Mouse (Mus musculus) gastrocnemius, postnatal 4 days (tissue): ENCODE measurements around the gene Spint2. TPM values are rescaled to one million over a fixed set of nuclear protein-coding genes. Genes with fewer than 3 reads are reported as not detected.
"Not testable (repeated sequence)": the region's sequence is repeated elsewhere in the genome, so short reads cannot be mapped to it uniquely, and the experiment has no call there.

Source experiments
- DNase-seq, 2 experiments: peaks; one replicate each; pipeline ENCODE4 v3.0.0; 2021 to 2022; ENCODE audit warnings: low spot score in 2 of 2, mixed read lengths in 2 of 2
- total RNA-seq, 2 experiments: library from RNA; stranded (reverse); gene quantifications; 2 replicates each; pipeline ENCODE4 v1.2.3; 2021

The Spint2 gene
- total RNA-seq, 2 experiments from 2014 or later, result 7.3 to 9.6 TPM

DNA sequence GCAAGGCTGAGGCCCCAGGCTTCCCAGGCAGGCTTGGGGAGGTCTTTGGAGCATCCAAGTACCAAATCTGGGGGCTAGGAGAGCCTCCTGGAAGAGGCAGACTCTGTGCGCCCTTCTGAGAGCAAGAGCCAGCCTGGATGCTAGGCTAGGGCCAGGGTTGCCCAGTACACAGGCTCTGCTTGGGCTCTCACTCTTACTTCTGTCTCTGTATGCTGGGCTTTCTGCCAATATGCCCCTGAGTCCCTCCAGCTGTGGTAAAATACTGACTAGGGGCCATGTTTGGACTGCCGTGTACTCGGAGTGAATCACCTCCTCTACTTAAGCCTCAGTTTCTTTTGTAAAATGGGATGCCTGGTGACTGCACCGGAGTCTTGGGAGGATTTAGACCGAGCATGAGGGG, 35.7 kb downstream of the Spint2 start:
- no peak for DNase-seq

DNA sequence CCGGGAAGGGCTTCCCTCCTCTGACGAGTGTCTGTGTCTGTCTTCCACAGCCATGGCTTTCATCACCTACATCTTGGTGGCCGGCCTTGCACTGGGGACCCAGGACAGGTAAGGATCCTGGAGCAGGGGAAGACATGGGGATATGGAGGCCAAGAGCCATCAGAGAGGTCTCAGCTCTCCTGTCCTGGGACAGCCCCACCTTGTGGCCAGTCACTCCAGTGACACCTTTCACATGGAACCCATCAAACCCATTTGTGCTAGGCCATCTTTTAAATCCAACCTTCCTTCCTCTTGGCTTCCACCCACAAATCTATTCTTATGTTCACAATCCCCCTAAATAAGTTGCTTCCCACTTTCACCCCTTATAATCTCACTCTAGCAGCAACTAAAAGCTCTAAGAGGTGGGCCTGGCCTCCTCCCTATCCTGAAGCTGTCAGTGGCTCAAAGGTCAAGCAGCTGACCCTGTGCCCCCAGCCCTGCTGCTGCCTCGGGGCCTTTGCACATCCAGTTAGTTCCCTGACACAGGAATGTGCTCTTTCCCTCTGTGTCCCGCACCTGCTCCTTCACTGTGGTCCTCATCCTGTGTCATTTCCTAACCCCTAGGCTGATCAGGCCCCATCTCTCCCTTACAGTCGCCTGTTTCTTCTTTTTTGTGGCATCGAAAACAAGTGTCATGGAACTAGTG, 36.8 kb downstream of the Spint2 start:
- no peak for DNase-seq

DNA sequence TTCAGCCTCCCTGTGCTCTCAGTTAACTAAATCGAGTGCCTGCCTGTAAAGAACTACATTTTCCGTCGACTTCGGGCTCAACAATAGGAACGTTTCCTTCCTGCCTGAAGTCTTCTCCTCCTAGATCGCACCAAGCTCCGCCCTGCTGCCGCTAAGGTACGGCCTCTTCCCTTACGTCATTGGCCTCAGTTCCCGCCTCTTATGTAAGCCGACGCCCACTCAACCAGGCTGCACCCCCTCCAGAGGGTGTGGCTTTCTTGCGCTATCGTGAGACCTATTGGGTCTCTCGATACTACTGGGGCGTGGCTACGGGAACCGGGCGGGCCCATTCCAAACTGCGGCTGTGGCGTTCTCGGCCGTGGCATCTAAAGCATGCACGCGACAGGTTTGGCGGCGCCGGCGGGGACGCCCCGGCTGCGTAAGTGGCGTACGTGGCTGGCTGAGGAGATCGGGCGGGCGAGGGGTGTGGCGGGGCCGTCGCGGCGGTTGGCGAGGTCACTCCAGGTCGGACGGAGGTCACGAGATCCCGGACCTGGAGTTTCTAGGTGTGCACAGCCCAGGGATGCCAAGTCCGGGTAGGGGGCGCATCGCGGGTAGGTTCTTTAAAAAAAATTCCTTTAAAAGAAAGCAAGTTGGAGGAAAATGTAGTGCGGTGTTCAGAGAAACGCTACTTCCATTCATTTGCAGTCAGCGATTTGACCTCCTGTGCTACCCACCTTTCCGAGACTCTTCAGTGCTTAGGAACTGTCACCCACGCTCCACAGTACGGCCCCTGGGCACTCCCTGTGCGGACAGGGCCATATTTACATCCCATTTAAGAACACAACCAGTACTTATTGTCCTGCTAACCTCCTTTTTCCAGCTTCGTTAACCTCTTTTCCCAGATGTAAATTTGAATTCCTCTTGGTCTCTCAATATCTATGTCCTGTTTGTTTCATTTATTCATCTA, 43.4 kb downstream of the Spint2 start, which contains the start of gene Yif1b:
Gene Yif1b (plus strand): TSS at position 311 of the 949 bp plus-strand sequence.
- peak; percentile 94 to 98 for DNase-seq

DNA sequence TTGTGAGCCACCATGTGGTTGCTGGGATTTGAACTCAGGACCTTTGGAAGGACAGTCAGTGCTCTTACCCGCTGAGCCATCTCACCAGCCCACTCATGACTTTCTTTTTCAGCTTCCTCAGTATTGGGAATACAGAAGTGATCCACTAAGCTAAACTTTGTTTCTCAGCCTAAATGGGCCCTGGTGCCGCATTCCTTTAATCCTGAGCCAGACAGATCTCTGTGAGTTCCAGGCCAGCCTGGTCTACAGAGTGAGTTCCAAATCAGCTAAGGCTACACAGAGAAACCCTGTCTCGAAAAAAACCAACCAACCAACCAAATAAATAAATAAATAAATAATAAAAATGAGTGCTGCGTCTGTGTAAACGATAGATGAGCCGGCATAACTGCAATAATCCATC, 44.1 kb downstream of the Spint2 start:
- DNase-seq, result not testable (repeated sequence)

DNA sequence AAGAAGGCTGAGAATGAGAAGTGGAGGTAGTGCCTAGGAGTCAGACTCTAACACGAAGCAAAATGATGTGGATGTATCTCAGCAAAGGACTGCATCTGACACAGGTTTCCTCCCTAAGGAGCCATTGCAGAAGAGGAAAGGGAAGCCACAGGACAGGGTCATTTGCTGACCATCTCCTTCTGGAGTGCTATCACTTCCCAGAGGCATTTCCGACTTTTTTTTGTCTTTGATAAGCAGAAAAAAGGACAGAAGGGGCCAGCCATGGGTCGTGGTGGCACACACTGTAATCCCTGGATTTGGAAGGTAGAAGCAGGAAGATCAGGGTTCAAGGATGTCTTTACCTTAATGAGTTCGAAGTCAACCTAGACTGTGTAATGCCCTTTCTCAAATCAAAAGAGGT, 45.1 kb downstream of the Spint2 start:
- no peak for DNase-seq

DNA sequence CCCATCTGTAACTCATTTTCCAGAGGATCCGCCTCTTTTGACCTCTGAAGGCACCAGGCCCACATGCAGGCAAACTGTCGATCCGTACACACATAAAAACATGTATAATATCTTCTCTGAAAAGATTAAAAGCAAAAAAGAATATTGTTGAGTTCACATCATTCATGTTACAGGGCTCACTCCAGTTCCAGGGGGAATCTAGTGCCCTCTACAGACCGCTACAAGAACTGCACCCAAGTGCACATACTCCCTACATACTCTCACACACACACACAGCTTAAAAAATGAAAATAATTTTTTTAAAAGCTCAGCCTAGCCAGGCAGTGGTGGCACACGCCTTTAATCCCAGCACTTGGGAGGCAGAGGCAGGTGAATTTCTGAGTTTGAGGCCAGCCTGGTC, 47.1 kb downstream of the Spint2 start:
- DNase-seq, result no peak

DNA sequence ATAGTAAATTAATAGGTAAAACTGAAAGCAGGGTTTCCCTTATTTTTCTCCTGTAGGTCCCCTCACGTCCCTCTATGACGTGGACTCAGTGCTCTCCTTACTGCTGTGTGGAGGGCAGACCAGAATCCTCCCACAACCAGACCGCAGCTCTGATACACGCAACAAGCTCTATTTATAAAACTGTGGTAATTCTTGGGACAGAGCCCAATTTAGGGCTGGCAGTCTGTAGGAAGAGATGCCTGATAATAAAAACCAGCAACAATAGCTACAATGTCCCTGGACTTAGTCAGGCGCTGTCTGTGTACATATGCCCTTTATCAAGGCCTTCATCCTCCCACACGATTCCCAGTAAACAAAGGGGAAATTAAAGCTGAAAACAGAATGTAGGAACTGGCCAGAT, 48.0 kb downstream of the Spint2 start:
- no peak for DNase-seq

DNA sequence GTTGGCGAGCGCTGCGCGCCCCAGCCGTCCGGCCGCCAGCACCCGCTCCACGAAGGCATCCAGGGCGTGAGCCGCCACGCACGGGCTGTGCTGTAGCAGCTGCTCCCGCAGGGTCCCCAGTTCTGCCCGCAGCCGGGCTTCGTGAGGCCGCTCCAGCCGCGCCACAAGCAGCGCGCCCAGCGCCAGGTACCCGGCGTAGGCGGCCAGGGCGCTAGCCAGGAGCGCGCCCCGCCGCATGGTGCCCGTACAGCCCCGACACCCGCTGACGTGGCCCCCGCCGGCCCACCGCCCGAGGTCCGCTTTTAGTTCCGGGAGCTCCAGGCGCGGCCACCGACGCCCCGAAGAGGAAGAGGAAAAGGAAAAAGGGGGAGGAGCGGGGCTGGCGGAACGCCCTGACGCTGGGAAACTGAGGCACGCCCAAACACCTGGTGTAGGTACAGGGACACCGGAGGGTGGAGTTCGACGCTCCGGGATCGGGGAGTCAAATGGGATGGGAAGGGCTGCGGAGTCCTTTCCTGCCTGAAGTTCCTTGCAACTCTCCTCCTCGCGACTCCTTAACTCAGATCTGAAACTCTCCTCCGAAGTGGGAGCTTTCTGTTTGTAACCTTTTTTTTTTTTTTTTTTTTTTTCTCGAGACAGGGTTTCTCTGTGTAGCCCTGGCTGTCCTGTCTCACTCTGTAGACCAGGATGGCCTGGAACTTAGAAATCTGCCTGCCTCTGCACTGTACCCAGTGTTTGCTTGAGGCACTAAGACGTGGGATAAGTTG, 49.3 kb downstream of the Spint2 start, which contains the start of gene Kcnk6:
Gene Kcnk6 (minus strand): TSS at position 269 of the 767 bp plus-strand sequence.
- DNase-seq, result peak; percentile 40 to 58

DNA sequence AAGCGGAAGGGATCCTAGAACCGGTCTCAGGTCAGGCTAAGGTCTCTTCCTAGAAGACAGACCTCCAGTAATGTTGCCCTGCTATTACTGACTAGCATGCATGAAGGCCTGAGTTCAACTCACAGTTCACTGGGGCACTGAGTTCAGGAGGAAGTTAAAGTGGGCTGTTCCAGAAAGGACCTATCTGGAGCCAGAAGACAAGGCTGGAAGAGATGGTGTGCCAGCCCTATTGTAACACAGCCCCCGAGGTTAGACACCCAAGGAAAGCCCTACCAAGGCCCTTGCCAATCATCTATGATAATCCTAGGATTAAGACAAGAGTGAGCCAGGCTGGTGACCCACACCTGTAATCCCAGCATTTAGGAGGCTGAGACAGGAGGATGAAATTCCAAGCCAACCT, 50.2 kb downstream of the Spint2 start:
- DNase-seq, result no peak

DNA sequence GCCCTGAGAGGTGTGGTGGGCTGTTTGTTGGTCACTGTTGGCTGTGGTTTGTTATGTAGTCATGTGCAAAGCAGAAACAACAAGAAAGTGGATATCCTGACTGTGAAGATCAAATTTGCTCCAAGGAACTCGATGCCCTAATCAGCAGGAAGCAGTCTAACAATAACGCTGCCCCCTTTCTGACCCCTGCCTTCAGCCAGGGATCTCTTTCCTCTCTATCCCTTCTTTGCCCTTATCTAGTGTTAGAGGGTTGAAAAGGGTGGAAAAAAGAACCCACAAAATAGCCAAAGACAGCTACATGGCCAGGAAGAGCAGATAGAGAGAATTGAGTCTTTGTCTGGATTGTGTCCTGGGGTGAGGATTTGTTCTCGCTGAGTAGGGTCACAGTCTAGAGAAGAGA, 51.2 kb downstream of the Spint2 start:
- no peak for DNase-seq

DNA sequence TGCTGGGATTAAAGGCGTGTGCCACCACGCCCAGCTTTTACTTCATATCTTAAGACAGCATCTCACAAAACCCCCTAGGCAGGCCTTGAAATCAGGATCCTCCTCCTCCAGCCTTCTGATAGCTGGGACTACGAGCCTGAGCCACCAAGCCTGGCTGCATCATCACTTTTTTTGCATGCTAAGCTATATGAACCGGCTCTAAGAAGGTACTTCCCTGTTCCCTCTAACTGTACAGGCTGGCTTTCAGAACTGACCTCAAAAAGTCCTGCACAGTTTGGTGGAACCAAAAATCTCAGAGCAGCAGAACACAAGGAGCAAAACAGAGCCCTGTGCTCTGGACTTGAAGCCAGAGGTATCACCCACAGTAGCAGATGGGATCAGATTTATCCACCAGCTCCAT, 53.5 kb downstream of the Spint2 start:
- no peak for DNase-seq

DNA sequence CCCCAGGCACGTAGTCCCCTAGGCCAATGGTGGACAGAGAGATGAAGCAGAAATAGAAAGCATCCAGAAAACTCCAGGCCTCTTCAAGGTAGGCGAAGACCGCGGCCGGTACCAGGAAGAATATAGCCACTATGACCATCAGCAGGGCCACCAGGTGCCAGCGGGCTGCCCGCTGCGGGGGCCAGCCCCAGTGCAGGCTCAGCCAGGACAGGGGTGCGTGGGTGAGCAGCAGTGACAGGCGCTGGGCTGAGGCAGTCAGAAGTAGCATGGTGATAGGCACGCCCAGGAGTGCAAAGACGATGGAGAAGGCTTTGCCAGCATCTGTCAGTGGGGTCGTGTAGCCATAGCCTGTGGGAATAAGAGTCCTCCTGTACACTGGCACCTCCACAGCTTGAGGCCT, 56.2 kb downstream of the Spint2 start:
- no peak for DNase-seq

DNA sequence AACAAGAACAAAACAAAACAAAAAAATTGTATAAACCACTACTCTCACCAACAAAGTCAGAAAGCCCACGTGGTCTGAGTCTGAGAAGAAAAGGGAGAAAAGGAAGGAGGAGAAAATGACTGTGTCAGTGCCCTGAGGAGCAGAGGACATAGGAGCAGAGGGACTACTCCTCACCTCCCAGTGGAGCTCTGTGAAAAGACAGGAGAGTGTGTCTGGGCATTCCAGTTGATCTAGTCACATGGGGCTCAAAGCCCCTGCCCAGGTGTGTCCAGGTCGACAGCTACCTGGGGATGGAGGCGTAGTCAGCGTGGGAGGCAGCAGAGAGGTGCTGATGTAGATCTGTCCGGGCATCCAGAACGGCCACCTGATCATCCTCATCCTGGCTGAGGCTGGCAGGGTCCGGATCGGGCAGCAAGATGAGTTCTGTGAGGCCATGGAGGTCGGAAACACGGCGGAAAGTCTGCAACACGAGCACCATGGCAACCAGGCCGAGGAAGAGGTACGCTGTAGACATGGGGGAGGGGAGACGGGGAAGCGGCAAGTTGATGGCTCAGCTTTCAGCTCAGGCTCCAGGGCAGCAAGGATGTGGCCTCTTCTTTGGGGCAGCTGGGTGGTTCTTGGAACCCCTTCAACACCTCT, 56.8 kb downstream of the Spint2 start:
- DNase-seq, result no peak

DNA sequence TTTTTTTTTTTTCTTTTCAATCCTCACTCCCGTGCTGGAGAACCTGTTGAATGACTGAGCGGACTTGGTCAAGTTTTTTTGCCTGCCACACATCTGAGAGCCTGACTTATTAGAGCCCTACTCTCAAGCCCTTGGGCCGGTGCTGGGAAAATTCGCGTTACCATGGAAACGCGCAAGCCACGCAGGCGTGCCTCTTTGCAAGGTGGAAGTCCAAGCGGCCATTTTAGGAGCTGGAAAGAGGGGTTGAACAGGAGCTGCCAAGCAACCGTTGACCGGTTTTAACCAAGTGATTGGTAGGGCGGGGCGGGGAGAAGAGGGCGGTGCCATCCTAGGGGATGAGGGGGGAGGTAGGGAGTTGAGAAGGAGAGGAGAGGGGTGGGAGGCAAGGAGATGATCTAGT, 66.9 kb downstream of the Spint2 start:
- no peak for DNase-seq

DNA sequence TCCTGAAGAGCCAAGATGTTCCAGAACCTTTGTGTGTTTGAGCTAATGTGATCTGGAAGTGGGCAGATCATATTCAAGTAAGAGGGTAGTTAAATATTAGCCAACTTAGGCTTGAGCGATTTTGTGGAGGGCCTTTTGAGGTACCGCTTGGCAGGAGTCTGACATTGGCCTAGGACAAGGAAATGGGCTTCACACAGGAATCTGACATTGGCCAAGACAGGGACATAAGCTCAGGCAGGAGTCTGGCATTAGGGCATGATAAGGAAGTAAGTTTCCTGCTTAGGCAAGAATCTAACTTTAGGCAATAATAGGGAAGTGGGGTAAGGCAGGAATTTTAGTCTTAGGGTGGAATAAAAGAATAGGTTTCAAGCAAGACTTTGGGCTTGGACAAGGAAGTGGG, 67.5 kb downstream of the Spint2 start:
- no peak for DNase-seq

DNA sequence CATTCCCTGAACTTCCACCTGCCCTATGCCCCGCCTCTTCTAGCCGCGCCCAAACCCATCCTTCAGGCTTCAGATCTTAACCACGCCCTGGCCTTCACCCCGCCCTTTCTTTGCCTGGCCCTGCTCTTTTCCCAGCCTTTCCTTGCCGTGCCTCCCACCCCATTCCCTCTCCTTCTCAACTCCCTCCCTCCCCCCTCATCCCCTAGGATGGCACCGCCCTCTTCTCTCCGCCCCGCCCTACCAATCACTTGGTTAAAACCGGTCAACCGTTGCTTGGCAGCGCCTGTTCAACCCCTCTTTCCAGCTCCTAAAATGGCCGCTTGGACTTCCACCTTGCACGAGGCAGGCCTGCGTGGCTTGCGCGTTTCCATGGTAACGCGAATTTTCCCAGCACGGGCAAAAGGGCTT, 68.0 kb downstream of the Spint2 start, which contains the start of gene Catsperg1:
Gene Catsperg1 (minus strand): TSS at position 361 of the 408 bp plus-strand sequence.
- no peak for DNase-seq

DNA sequence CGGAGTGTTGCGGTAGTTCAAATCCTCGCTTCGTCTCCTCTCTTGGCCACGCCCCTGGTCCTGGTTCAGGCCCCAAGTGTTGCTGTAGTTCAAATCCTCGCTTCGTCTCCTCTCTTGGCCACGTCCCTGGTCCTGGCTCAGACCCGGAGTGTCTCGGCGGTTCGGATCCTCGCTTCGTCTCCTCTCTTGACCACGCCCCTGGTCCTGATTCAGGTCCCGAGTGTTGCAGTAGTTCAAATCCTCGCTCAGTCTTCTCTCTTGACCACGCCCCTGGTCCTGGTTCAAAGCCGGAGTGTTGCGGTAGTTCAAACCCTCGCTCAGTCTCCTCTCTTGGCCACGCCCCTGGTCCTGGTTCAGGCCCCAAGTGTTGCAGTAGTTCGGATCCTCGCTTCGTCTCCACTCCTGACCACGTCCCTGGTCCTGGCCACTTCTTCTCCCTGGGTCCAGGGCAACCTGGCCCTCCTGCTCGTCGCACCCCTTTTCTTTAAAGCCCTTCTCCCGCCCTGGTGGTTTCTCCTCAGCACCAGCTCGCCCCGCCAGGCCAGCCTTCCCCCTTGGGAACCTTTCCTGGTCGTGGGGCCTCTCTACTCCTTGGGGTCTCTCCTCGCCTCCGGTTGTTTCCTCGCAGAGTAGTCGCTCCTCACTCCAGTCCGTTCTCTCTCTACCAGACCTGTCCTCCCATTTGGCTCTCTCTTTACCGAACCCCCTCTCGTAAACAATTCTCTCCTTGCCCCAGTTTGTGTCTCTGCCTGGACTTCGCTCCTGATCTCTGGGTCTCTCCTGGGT, 68.7 kb downstream of the Spint2 start:
- DNase-seq, result not testable (repeated sequence)

DNA sequence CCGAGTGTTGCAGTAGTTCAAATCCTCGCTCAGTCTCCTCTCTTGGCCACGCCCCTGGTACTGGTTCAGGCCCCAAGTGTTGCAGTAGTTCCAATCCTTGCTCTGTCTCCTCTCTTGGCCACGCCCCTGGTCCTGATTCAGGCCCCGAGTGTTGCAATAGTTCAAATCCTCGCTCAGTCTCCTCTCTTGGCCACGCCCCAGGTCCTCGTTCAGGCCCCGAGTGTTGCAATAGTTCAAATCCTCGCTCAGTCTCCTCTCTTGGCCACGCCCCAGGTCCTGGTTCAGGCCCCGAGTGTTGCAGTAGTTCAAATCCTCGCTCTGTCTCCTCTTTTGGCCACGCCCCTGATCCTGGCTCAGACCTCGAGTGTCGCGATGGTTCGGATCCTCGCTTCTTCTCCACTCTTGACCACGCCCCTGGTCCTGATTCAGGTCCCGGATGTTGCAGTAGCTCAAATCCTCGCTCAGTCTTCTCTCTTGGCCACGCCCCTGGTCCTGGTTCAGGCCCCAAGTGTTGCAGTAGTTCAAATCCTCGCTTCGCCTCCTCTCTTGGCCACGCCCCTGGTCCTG, 69.4 kb downstream of the Spint2 start:
- DNase-seq, result no peak

DNA sequence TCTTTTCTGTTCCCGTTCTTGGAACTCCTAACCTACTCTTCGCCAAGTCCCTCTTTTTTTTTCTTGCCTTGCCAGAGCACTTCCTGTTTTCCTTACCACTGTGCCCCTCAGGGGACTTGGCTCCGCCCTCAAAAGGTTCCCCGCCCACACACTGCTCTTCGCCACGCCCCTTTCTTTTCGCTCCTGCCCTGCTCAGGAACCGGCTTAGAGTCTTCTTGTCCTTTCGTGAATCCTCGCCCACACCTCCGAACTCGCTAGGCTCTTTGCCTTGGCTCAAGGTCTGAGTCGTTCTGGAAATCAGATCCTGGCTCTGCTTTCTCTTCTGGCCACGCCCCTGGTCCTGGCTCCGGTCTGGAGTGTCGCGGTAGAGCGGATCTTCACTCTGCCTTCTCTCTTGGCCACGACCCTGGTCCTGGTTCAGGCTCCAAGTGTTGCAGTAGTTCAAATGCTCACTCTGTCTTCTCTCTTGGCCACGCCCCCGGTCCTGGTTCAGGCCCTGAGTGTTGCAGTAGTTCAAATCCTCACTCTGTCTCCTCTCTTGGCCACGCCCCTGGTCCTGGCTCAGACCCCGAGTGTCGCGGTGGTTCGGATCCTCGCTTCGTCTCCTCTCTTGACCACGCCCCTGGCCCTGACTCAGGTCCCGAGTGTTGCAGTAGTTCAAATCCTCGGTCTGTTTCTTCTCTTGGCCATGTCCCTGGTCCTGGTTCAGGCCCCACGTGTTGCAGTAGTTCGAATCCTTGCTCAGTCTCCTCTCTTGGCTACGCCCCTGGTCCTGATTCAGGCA, 70.1 kb downstream of the Spint2 start:
- peak; percentile 60 to 85 for DNase-seq
